In the genomic region with DNA sequence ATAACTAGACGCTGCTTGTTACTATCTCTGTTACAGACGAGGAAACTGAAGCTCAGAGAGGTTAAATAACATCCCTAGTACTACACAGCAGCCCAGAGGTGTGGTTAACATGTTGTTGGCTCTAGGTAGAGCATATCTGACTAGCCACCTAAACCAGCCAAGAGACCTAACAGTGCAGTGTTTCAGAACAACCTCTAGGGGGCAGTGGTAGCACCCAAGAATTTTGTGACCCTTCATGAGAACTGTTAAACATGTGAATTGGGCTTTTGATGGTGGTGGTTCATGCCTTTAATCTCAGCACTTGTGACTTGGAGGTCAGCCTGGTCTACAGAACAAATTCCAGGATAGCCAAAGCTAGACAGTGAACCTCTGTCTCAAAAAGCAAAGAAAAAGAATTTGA, we compare ENCODE assay signal across 9 mouse cellular contexts. TPM values are rescaled to one million over a fixed set of nuclear protein-coding genes. Genes with fewer than 3 reads are reported as not detected.
A peak's percentile ranks its signal among the peaks of the same experiment; 100 is the strongest.
DNase-seq lines count a peak whose midpoint lies in the region; ATAC-seq and TF ChIP-seq lines count a peak whose summit lies in the region.
"Had no signal": no experiment of that assay in that cellular context is flagged by ENCODE, and none has a peak within 500 bp of the region (broad histone marks: within the 10 kb centered on the region; RNA-seq: fewer than 3 reads in every experiment).

No protein-coding gene starts in this region.

- H3K4me2 ChIP-seq in kidney, embryonic 14.5 days (replicated peaks; ENCODE audit: low read depth, low read length) = no peak overlapping the region
- no peak overlapping the region for H3K4me2 ChIP-seq in kidney, embryonic 16.5 days (replicated peaks; ENCODE audit: low read depth, low read length)
- H3K4me2 ChIP-seq: embryonic facial prominence, embryonic 15.5 days had no signal

- no peaks in the 10 kb centered on the region for H3K27me3 ChIP-seq in kidney, embryonic 14.5 days (ENCODE audit: control insufficient read depth, insufficient read depth, low read length)
- H3K27me3 ChIP-seq in kidney, embryonic 16.5 days (ENCODE audit: insufficient read depth, low read length) = no peaks in the 10 kb centered on the region
- H3K27me3 ChIP-seq: embryonic facial prominence, embryonic 15.5 days had no signal

- no peak overlapping the region for H3K27ac ChIP-seq in kidney, embryonic 14.5 days (ENCODE audit: low read depth, low read length)
- no peak overlapping the region for H3K27ac ChIP-seq in bone marrow, adult 2 months (ENCODE audit: control insufficient read depth, insufficient read depth, low read depth, low read length, poor library complexity)
- H3K27ac ChIP-seq in kidney, embryonic 16.5 days (ENCODE audit: low read length) = no peak overlapping the region
- H3K27ac ChIP-seq: embryonic facial prominence, embryonic 15.5 days had no signal

- H3K36me3 ChIP-seq in kidney, embryonic 14.5 days (ENCODE audit: control insufficient read depth, insufficient read depth, low read length) = no peaks in the 10 kb centered on the region
- H3K36me3 ChIP-seq in kidney, embryonic 16.5 days (ENCODE audit: insufficient read depth, low read length) = no peaks in the 10 kb centered on the region
- H3K36me3 ChIP-seq: embryonic facial prominence, embryonic 15.5 days had no signal

- no peak overlapping the region for H3K9ac ChIP-seq in kidney, embryonic 14.5 days (ENCODE audit: low read depth, low read length)
- no peak overlapping the region for H3K9ac ChIP-seq in kidney, embryonic 16.5 days (replicated peaks; ENCODE audit: low read length)
- H3K9ac ChIP-seq: embryonic facial prominence, embryonic 15.5 days had no signal

- no peak for TF ChIP-seq POLR2A in bone marrow, adult 2 months (IDR thresholded peaks at IDR 0.05; ENCODE audit: borderline replicate concordance, control insufficient read depth, low read depth, low read length)

- no peak for ATAC-seq in kidney, embryonic 14.5 days (ENCODE audit: low FRiP score, low TSS enrichment)
- 0 out of 2 replicates have a peak, but pooled peaks have one; percentile 56 for ATAC-seq in erythroblast, adult 5-6 weeks (replicated peaks; ENCODE audit: low FRiP score, poor library complexity, severe bottlenecking)
- peak; percentile 37; the same call in 1 of the 2 replicates for ATAC-seq in kidney, embryonic 16.5 days (ENCODE audit: low FRiP score, low TSS enrichment)
- ATAC-seq in monocyte, adult 5-6 weeks (replicated peaks; ENCODE audit: insufficient number of reproducible peaks, low FRiP score, low TSS enrichment, poor library complexity, severe bottlenecking) = peak; percentile 61; the same call in 1 of the 2 replicates

- H3K4me1 ChIP-seq in kidney, embryonic 14.5 days (ENCODE audit: control insufficient read depth, insufficient read depth, low read length) = no peaks in the 10 kb centered on the region
- peaks cover 1% of the 10 kb centered on the region; the same call in 1 of the 2 replicates for H3K4me1 ChIP-seq in bone marrow, adult 2 months (ENCODE audit: control insufficient read depth, insufficient read depth, low read length)
- H3K4me1 ChIP-seq in kidney, embryonic 16.5 days (ENCODE audit: insufficient read depth, low read length) = peaks cover 2% of the 10 kb centered on the region; the same call in 1 of the 2 replicates
- H3K4me1 ChIP-seq: embryonic facial prominence, embryonic 15.5 days had no signal

- peak; percentile 55 for TF ChIP-seq CTCF in bone marrow, adult 2 months (IDR thresholded peaks at IDR 0.05; ENCODE audit: control insufficient read depth, insufficient read depth, low read length)

- H3K4me3 ChIP-seq in kidney, embryonic 14.5 days (ENCODE audit: low read length) = no peak overlapping the region
- H3K4me3 ChIP-seq in bone marrow, adult 2 months (replicated peaks; ENCODE audit: control insufficient read depth, low read depth, low read length) = no peak overlapping the region
- no peak overlapping the region for H3K4me3 ChIP-seq in kidney, embryonic 16.5 days (ENCODE audit: low read length)
- H3K4me3 ChIP-seq: embryonic facial prominence, embryonic 15.5 days had no signal

- DNase-seq in kidney, adult 18-20 months = peak; percentile 42
- DNase-seq in CD8-positive naive resting alpha-beta T cell, adult 2 months (ENCODE audit: low read depth in 2 of 2, low spot score in 2 of 2) = peak; percentile 18 to 60
- no peak for DNase-seq in ovary, postnatal 36 days (ENCODE audit: low spot score)

- no peaks in the 10 kb centered on the region for H3K9me3 ChIP-seq in kidney, embryonic 14.5 days (ENCODE audit: control insufficient read depth, low read length)
- no peaks in the 10 kb centered on the region for H3K9me3 ChIP-seq in kidney, embryonic 16.5 days (ENCODE audit: low read length)
- H3K9me3 ChIP-seq: embryonic facial prominence, embryonic 15.5 days had no signal

- WGBS in kidney, embryonic 14.5 days = 40% methylated on average over 2 of the region's 2 CpGs
- WGBS in bone marrow, adult 2 months = 45% methylated on average over 2 of the region's 2 CpGs
- 35% methylated on average over 2 of the region's 2 CpGs for WGBS in kidney, embryonic 16.5 days

RNA-seq across cellular contexts. Expression of gene Tbc1d1, which starts 46.2 kb away (rescaled TPM):
- 26.7 and 39.9 TPM in 2 replicates for polyA plus RNA-seq in kidney, embryonic 14.5 days (2014; fragmentation: Nextera tagmentation; extraction: Ambion mirVana)
- 5.2 and 10.3 TPM in 2 replicates for polyA plus RNA-seq in bone marrow, adult 2 months (2011; ENCODE audit: insufficient read depth, insufficient read length, low replicate concordance, missing spikeins)
- 7.3 and 10.4 TPM in 2 replicates for total RNA-seq in erythroblast, adult 5-6 weeks (2015; ENCODE audit: low replicate concordance)
- total RNA-seq in erythroblast, adult 5-6 weeks (2017; ENCODE audit: low replicate concordance) = 9.6 and 11.0 TPM in 2 replicates
- 39.5 and 40.7 TPM in 2 replicates for polyA plus RNA-seq in kidney, embryonic 16.5 days (2015; fragmentation: Nextera tagmentation; extraction: Ambion mirVana)
- 61.0 to 74.1 TPM (median 62.6 TPM) in 3 replicates for total RNA-seq in monocyte, adult 5-6 weeks (2017)
